Mouse (Mus musculus) ES-E14 (cell line): ENCODE measurements around the gene Uqcc1. TPM values are rescaled to one million over a fixed set of nuclear protein-coding genes. Genes with fewer than 3 reads are reported as not detected.

Experiments used
- DNase-seq: peaks from one replicate; pipeline ENCODE4 v3.0.0-alpha.2; 2013; ENCODE audit warnings: low read depth, low spot score
- H3K27ac ChIP-seq: 2 replicates; pipeline ENCODE4 v1.5.1; 2012; ENCODE audit warnings: low read depth, mild to moderate bottlenecking, low read length, moderate library complexity, mixed read lengths; ENCODE audit not compliant: poor library complexity, insufficient read depth, severe bottlenecking
- H3K36me3 ChIP-seq: 2 replicates; pipeline ENCODE4 v1.6.1; 2012; ENCODE audit warnings: mild to moderate bottlenecking, low read length, moderate library complexity, mixed read lengths; ENCODE audit not compliant: control insufficient read depth, poor library complexity, insufficient read depth, severe bottlenecking
- H3K4me1 ChIP-seq, 2 experiments: fragments of 150-350 bp in 1 of 2; sonication (generic) in 1 of 2; 2 replicates each; pipeline ENCODE4 v1.6.1; 2012; ENCODE audit warnings: low read length in 2 of 2, mild to moderate bottlenecking in 1 of 2, mixed read lengths in 1 of 2; ENCODE audit not compliant: control insufficient read depth in 2 of 2, insufficient read depth in 2 of 2, poor library complexity in 1 of 2
- H3K4me3 ChIP-seq, 2 experiments: fragments of 150-350 bp in 1 of 2; sonication (generic) in 1 of 2; 2 replicates each; pipeline ENCODE4 v1.5.1; 2012; ENCODE audit warnings: low read length in 2 of 2, low read depth in 1 of 2, mild to moderate bottlenecking in 1 of 2, mixed read lengths in 1 of 2; ENCODE audit not compliant: insufficient read depth in 1 of 2, poor library complexity in 1 of 2, severe bottlenecking in 1 of 2
- H3K9ac ChIP-seq: 2 replicates; pipeline ENCODE4 v1.6.1; 2012; ENCODE audit warnings: low read depth, mild to moderate bottlenecking, low read length, mixed read lengths; ENCODE audit not compliant: poor library complexity, insufficient read depth, severe bottlenecking
- H3K9me3 ChIP-seq: fragments of 150-350 bp; sonication (generic); 2 replicates; pipeline ENCODE4 v1.6.1; 2012; ENCODE audit warnings: low read depth, mild to moderate bottlenecking, low read length; ENCODE audit not compliant: control insufficient read depth, insufficient read depth
- CHD2 ChIP-seq: IDR thresholded peaks from 2 replicates; pipeline ENCODE4 v1.6.1; 2014; ENCODE audit warnings: mild to moderate bottlenecking, low read depth, low read length, inconsistent platforms
- HCFC1 ChIP-seq: IDR thresholded peaks from 2 replicates; pipeline ENCODE4 v1.6.1; 2012; ENCODE audit warnings: low read length, inconsistent platforms, borderline replicate concordance; ENCODE audit not compliant: insufficient read depth
- MAFK ChIP-seq: IDR thresholded peaks from 2 replicates; pipeline ENCODE4 v1.6.1; 2014; ENCODE audit warnings: mild to moderate bottlenecking, low read depth, low read length, inconsistent platforms; ENCODE audit not compliant: insufficient read depth
- ZC3H11A ChIP-seq: IDR thresholded peaks from 2 replicates; pipeline ENCODE4 v1.6.1; 2012; ENCODE audit warnings: low read depth, mild to moderate bottlenecking, inconsistent platforms, low read length, borderline replicate concordance
- ZNF384 ChIP-seq: IDR thresholded peaks from 2 replicates; pipeline ENCODE4 v1.6.1; 2012; ENCODE audit warnings: low read depth, low read length, inconsistent platforms
- in situ Hi-C, 2 experiments: fragments of 600-800 bp; cut with MboI; formaldehyde crosslinking; loops; one replicate each; pipeline ENCODE4 v1.15.1; 2025; ENCODE audit warnings: low sequenced_read_pairs in 2 of 2, inconsistent platforms in 1 of 2; ENCODE audit not compliant: unreplicated experiment in 2 of 2
- total RNA-seq: library from RNA; depleted of rRNA; stranded (reverse); fragments of 300-350 nt; gene quantifications from 2 replicates; pipeline ENCODE4 v1.2.3, GENCODE M21; 2012

Uqcc1 gene
- total RNA-seq, 1 experiment = 61.7 TPM

GRCm38 (mm10) chr2:155914684-155915083 is 15.4 kb downstream of the Uqcc1 start:
- in situ Hi-C loops = no loop called here

GRCm38 (mm10) chr2:155903632-155904008 is 26.5 kb downstream of the Uqcc1 start:
- TF ChIP-seq ZNF384 = no peak
- no peak for TF ChIP-seq MAFK
- Histone ChIP-seq H3K9me3 (no peaks in the 10 kb centered on the region), H3K4me1 (no peaks in the 10 kb centered on the region), H3K27ac (no peak overlapping the region), H3K36me3 (peaks cover 2% of the 10 kb centered on the region; the same call in 1 of the 2 replicates), H3K4me3 (no peak overlapping the region), H3K9ac (no peak overlapping the region)
- no peak for DNase-seq
- in situ Hi-C loops = no loop called here

More at GRCm38 (mm10) chr2:155914684-155915083, 15.4 kb downstream of the Uqcc1 start:
- Histone ChIP-seq H3K9me3 (no peaks in the 10 kb centered on the region), H3K27ac (no peak overlapping the region), H3K4me1 (peaks cover 0 to 3% of the 10 kb centered on the region in 2 experiments; a peak in 1 of 4 replicates), H3K36me3 (peaks cover 14% of the 10 kb centered on the region), H3K9ac (no peak overlapping the region), H3K4me3 (no peak overlapping the region)
- no peak for TF ChIP-seq ZC3H11A
- no peak for TF ChIP-seq ZNF384
- DNase-seq = no peak

GRCm38 (mm10) chr2:155902989-155903631 is 27.0 kb downstream of the Uqcc1 start:
- no peak overlapping the region for H3K9ac ChIP-seq
- DNase-seq = no peak
- in situ Hi-C loops = no loop called here
- no peak for TF ChIP-seq ZNF384
- no peak for TF ChIP-seq HCFC1
- no peak for TF ChIP-seq CHD2
- no peak for TF ChIP-seq MAFK
- no peak for TF ChIP-seq ZC3H11A
- peaks cover 2% of the 10 kb centered on the region; the same call in 1 of the 2 replicates for H3K36me3 ChIP-seq
- H3K4me1 ChIP-seq = no peaks in the 10 kb centered on the region
- H3K27ac ChIP-seq = no peak overlapping the region
- H3K9me3 ChIP-seq = no peaks in the 10 kb centered on the region
- no peak overlapping the region for H3K4me3 ChIP-seq

DNA sequence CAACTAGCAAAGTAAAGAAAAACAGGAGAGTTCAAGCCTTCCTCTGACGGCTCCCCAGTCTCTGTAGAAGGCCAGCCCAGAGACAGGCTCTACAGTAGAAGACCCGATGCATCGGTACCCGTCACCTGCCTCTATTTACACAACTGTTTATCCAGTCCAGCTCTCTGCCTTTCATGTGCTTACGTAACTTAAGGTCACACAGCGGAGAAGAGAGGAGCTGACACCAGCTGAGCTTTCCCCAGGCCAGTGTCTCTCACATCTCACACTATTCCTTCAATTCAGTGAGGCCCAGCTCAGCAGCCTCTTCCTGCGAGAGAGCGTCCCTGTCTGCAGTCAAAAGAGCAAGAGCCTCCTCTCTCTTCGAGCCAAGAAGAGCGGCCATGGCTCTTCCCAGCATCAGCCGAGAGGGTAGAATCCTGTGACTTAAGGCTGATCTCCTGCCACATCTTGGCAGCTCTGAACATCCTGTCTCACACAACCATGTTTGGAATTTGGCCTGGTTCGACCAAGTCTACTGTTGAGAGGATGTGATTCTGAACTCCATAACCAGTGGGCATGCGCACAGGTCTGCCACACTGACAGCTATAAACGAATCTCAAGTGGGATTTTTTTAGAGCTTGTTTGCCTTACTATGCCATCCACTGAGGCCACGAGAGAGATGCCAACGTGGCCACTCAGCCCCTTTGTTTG is 34.9 kb downstream of the Uqcc1 start:
- Histone ChIP-seq H3K27ac (no peak overlapping the region), H3K36me3 (peaks cover 2% of the 10 kb centered on the region; the same call in 1 of the 2 replicates), H3K4me3 (no peak overlapping the region), H3K9me3 (no peaks in the 10 kb centered on the region), H3K4me1 (no peaks in the 10 kb centered on the region), H3K9ac (no peak overlapping the region)
- in situ Hi-C loops = no loop called here
- DNase-seq = no peak
- TF ChIP-seq ZNF384 = no peak
- no peak for TF ChIP-seq CHD2
- no peak for TF ChIP-seq ZC3H11A
- TF ChIP-seq MAFK = no peak
- TF ChIP-seq HCFC1 = no peak
